Mouse (Mus musculus) hindbrain, embryonic 16.5 days (tissue): ENCODE data around the gene Perp. TPM values are rescaled to one million over a fixed set of nuclear protein-coding genes. Genes with fewer than 3 reads are reported as not detected.
A peak's percentile ranks its signal among the peaks of the same experiment; 100 is the strongest.

Experiments
- ATAC-seq: fragments of 200-750 bp; cut with Nextera tagmentation; 2 replicates; pipeline ENCODE4 v1.8.0; 2017; ENCODE audit warnings: moderate TSS enrichment, moderate library complexity
- H3K27ac ChIP-seq: fragments of 300-500 bp; sonication (generic); 2 replicates; pipeline ENCODE4 v1.5.1; 2014; ENCODE audit warnings: low read depth, mild to moderate bottlenecking, control low read depth, low read length, moderate library complexity
- H3K27me3 ChIP-seq: fragments of 300-500 bp; sonication (generic); replicated peaks from 2 replicates; pipeline ENCODE4 v1.6.1; 2014; ENCODE audit warnings: low read length; ENCODE audit not compliant: control insufficient read depth, insufficient read depth
- H3K36me3 ChIP-seq: fragments of 300-500 bp; sonication (generic); 2 replicates; pipeline ENCODE4 v1.6.1; 2014; ENCODE audit warnings: mild to moderate bottlenecking, low read length, moderate library complexity, mixed read lengths; ENCODE audit not compliant: control insufficient read depth, insufficient read depth
- H3K4me1 ChIP-seq: fragments of 300-500 bp; sonication (generic); 2 replicates; pipeline ENCODE4 v1.6.1; 2014; ENCODE audit warnings: low read depth, low read length; ENCODE audit not compliant: control insufficient read depth, insufficient read depth
- H3K4me2 ChIP-seq: fragments of 300-500 bp; sonication (generic); 2 replicates; pipeline ENCODE4 v1.6.1; 2014; ENCODE audit warnings: mild to moderate bottlenecking, low read length, control low read depth, moderate library complexity
- H3K4me3 ChIP-seq: fragments of 300-500 bp; sonication (generic); 2 replicates; pipeline ENCODE4 v1.5.1; 2014; ENCODE audit warnings: mild to moderate bottlenecking, low read length, control low read depth, moderate library complexity
- H3K9ac ChIP-seq: fragments of 300-500 bp; sonication (generic); 2 replicates; pipeline ENCODE4 v1.6.1; 2014; ENCODE audit warnings: low read depth, mild to moderate bottlenecking, control low read depth, low read length, moderate library complexity
- H3K9me3 ChIP-seq: fragments of 300-500 bp; sonication (generic); 2 replicates; pipeline ENCODE4 v1.6.1; 2014; ENCODE audit warnings: mild to moderate bottlenecking, low read length, moderate library complexity; ENCODE audit not compliant: control insufficient read depth
- WGBS: fragments of 180-500 bp; shearing (Covaris S2); extraction: QIAGEN DNeasy Blood & Tissue Kit; methylation state at CpG from one replicate; pipeline ENCODE4 v1.1.7; 2014; 5-methylcytosine and 5-hydroxymethylcytosine counted together
- polyA plus RNA-seq: library from polyadenylated mRNA; unstranded; fragments of >200 nt; fragmentation: Nextera tagmentation; extraction: Ambion mirVana; gene quantifications from 2 replicates; pipeline ENCODE4 v1.2.1, GENCODE M21; 2015

Gene Perp
- polyA plus RNA-seq, 1 experiment from 2014 or later, result 16.3 TPM

- Histone ChIP-seq H3K4me1 (no peaks in the 10 kb centered on the region), H3K36me3 (no peaks in the 10 kb centered on the region), H3K4me3 (no peak overlapping the region), H3K9ac (no peak overlapping the region), H3K27ac (no peak overlapping the region), H3K27me3 (no peaks in the 10 kb centered on the region), H3K4me2 (no peak overlapping the region), H3K9me3 (no peaks in the 10 kb centered on the region)
- 80% methylated on average over 4 of the region's 4 CpGs for WGBS
- no peak for ATAC-seq
Observed at GRCm38 (mm10) chr10:18879160-18879559, 34.3 kb downstream of the Perp start.

- no peaks in the 10 kb centered on the region for H3K4me1 ChIP-seq
- WGBS, result 96% methylated on average over 1 of the region's 1 CpGs
- ATAC-seq, result no peak
- no peak overlapping the region for H3K4me2 ChIP-seq
- H3K9ac ChIP-seq, result no peak overlapping the region
- H3K9me3 ChIP-seq, result no peaks in the 10 kb centered on the region
- no peak overlapping the region for H3K4me3 ChIP-seq
- H3K27me3 ChIP-seq, result no peaks in the 10 kb centered on the region
- no peaks in the 10 kb centered on the region for H3K36me3 ChIP-seq
- H3K27ac ChIP-seq, result no peak overlapping the region
Observed at GRCm38 (mm10) chr10:18879690-18880089, 34.9 kb downstream of the Perp start.

GRCm38 (mm10) chr10:18882190-18882589, 37.4 kb downstream of the Perp start:
- no peaks in the 10 kb centered on the region; the same call in 1 of the 2 replicates for H3K4me1 ChIP-seq
- H3K9ac ChIP-seq, result no peak overlapping the region
- ATAC-seq, result no peak
- no peak overlapping the region for H3K4me2 ChIP-seq
- no peaks in the 10 kb centered on the region for H3K9me3 ChIP-seq
- WGBS, result 68% methylated on average over 1 of the region's 1 CpGs
- no peak overlapping the region for H3K27ac ChIP-seq
- H3K36me3 ChIP-seq, result no peaks in the 10 kb centered on the region
- H3K27me3 ChIP-seq, result no peaks in the 10 kb centered on the region
- no peak overlapping the region for H3K4me3 ChIP-seq

GRCm38 (mm10) chr10:18886918-18887625, 42.3 kb downstream of the Perp start:
- Histone ChIP-seq H3K4me1 (no peaks in the 10 kb centered on the region; the same call in 1 of the 2 replicates), H3K27me3 (no peaks in the 10 kb centered on the region), H3K36me3 (no peaks in the 10 kb centered on the region), H3K4me2 (no peak overlapping the region), H3K9ac (no peak overlapping the region), H3K27ac (no peak overlapping the region), H3K9me3 (no peaks in the 10 kb centered on the region), H3K4me3 (no peak overlapping the region)
- WGBS, result 76% methylated on average over 4 of the region's 4 CpGs
- ATAC-seq, result peak; percentile 48; the same call in 1 of the 2 replicates

GRCm38 (mm10) chr10:18888751-18889150, 43.9 kb downstream of the Perp start:
- Histone ChIP-seq H3K9ac (no peak overlapping the region), H3K9me3 (no peaks in the 10 kb centered on the region), H3K27me3 (no peaks in the 10 kb centered on the region), H3K36me3 (no peaks in the 10 kb centered on the region), H3K4me1 (no peaks in the 10 kb centered on the region; the same call in 1 of the 2 replicates), H3K27ac (no peak overlapping the region), H3K4me3 (no peak overlapping the region), H3K4me2 (no peak overlapping the region)
- WGBS, result 97% methylated on average over 1 of the region's 1 CpGs
- no peak for ATAC-seq

- no peak overlapping the region for H3K4me2 ChIP-seq
- 97% methylated on average over 1 of the region's 1 CpGs for WGBS
- H3K27me3 ChIP-seq, result no peaks in the 10 kb centered on the region
- no peak overlapping the region for H3K27ac ChIP-seq
- H3K4me1 ChIP-seq, result no peaks in the 10 kb centered on the region; the same call in 1 of the 2 replicates
- no peak overlapping the region for H3K4me3 ChIP-seq
- H3K36me3 ChIP-seq, result no peaks in the 10 kb centered on the region
- ATAC-seq, result no peak
- H3K9ac ChIP-seq, result no peak overlapping the region
- H3K9me3 ChIP-seq, result no peaks in the 10 kb centered on the region
Observed at GRCm38 (mm10) chr10:18889255-18889654, 44.4 kb downstream of the Perp start.

- H3K4me2 ChIP-seq, result no peak overlapping the region
- no peaks in the 10 kb centered on the region for H3K36me3 ChIP-seq
- no peak overlapping the region for H3K9ac ChIP-seq
- ATAC-seq, result no peak
- H3K4me1 ChIP-seq, result no peaks in the 10 kb centered on the region; the same call in 1 of the 2 replicates
- H3K4me3 ChIP-seq, result no peak overlapping the region
- no peak overlapping the region for H3K27ac ChIP-seq
- no peaks in the 10 kb centered on the region for H3K27me3 ChIP-seq
- no peaks in the 10 kb centered on the region for H3K9me3 ChIP-seq
Observed at GRCm38 (mm10) chr10:18891110-18891509, 46.3 kb downstream of the Perp start.

- Histone ChIP-seq H3K9me3 (no peaks in the 10 kb centered on the region), H3K27me3 (no peaks in the 10 kb centered on the region), H3K4me3 (no peak overlapping the region), H3K4me1 (no peaks in the 10 kb centered on the region; the same call in 1 of the 2 replicates), H3K36me3 (no peaks in the 10 kb centered on the region), H3K27ac (no peak overlapping the region), H3K4me2 (no peak overlapping the region), H3K9ac (no peak overlapping the region)
- no peak for ATAC-seq
- 77% methylated on average over 1 of the region's 1 CpGs for WGBS
Observed at GRCm38 (mm10) chr10:18892102-18892501, 47.3 kb downstream of the Perp start.

- Histone ChIP-seq H3K27ac (no peak overlapping the region), H3K36me3 (no peaks in the 10 kb centered on the region), H3K9ac (no peak overlapping the region), H3K4me1 (no peaks in the 10 kb centered on the region), H3K9me3 (no peaks in the 10 kb centered on the region), H3K4me3 (no peak overlapping the region), H3K4me2 (no peak overlapping the region), H3K27me3 (no peaks in the 10 kb centered on the region)
- ATAC-seq, result peak; percentile 61; the same call in 1 of the 2 replicates
- WGBS, result 46% methylated on average over 6 of the region's 6 CpGs
Observed at GRCm38 (mm10) chr10:18894259-18895166, 49.7 kb downstream of the Perp start.
